Mouse (Mus musculus): ENCODE measurements around the gene Cep57l1.

Cep57l1 gene

DNA sequence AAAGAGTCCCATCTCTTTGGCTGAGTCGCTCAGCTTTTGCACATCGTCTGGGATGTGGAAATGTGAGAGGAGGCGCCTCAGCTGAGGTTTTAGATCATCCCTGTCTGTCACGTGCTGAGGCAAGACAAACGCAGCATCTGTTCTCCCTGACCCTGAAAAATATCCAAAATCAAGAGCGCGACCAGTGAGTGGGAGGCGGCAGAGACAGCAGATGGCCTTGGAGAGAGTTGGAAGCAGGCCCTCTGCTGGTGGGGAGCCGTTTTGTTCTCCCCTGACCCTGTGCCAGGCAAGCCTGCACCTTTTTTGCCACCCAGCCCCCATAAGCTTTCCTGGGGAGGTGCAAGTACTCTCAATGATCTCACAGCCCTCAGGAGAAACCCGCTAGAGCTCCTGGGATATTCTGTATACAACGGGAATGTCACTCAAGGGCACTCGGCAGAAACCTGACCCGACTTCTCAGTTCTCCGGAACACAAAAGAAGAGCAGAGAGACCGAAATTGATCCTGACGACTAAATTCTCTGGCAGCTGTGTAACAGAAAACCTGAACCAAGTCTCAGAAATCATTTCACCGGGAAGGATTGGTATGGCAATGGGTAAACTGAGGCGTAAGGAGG, 130.8 kb downstream of the Cep57l1 start:
- DNase-seq (ENCODE audit: low read depth in 1 of 2, low spot score in 2 of 2): no peak

DNA sequence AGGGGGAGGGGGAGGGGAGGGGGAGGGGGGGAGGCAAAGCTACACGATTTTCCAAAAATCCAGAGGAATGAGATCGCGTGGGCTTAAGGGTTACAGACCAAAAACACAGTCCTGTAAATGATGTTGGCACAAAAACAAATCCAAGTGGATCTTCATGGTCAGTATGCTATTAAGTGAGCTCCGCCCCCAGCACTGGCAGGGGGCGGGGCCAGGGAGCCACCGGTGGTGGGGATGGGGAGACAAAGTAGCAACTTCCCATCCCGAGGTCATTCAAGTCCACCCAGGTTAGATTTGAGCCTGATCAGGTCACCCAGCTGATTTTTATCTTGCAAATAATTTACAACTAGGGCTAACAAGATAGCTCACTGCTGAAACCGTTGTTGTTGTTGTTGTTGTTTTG, 132.3 kb downstream of the Cep57l1 start:
- no peak for DNase-seq (ENCODE audit: low read depth in 1 of 2, low spot score in 2 of 2)

DNA sequence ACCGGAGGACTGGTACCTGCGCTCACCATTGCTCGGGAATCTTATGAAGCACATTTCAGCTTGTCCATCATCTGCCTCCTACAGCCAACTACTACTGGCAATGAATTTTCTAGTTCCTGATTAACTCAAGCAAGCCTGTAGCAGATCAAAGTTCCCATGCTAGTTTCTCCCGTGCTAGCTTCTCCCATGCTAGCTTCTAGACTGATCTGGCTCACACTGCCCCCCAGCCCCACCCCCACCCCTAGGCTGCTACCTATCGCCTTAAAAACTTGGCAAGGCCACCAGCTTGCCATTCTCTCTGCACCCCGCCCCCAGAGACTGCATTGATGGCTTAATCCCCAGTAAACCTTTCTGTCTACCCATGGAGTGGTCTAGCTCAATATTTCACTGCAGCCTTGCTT, 133.0 kb downstream of the Cep57l1 start:
- no peak for DNase-seq (ENCODE audit: low read depth in 1 of 2, low spot score in 2 of 2)

DNA sequence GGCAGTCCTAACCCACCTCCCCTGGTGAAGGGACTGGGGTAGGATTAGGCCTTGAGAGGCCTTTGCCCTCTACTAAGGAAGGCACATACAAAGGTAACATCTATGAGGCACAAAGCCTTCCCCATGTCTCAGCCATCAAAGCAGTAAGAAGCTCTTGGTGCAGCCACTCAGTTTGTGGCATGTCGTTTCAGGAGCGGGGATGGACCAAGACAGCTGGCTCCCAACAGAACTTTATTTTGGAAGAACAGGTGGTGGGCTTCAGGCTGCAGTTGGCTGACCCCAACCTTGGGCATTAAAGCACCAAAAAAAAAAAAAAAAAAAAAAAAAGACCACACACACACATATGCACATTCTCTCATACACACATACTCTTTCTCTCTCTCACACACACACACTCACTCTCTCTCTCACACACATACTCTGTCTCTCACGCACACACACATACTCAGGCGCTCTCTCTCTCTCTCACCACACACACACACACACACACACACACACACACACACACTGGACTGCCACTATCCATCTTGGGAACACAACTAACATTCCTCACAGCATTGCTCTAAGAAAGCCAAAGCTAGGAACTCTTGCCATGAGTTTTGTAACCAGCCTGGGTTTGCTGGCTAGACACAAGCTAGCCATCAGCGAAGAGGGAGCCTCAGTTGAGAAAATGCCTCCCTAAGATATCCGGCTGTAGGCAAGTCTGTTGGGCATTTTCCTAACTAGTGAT, 133.7 kb downstream of the Cep57l1 start:
- DNase-seq (ENCODE audit: low read depth in 1 of 2, low spot score in 2 of 2): no peak

DNA sequence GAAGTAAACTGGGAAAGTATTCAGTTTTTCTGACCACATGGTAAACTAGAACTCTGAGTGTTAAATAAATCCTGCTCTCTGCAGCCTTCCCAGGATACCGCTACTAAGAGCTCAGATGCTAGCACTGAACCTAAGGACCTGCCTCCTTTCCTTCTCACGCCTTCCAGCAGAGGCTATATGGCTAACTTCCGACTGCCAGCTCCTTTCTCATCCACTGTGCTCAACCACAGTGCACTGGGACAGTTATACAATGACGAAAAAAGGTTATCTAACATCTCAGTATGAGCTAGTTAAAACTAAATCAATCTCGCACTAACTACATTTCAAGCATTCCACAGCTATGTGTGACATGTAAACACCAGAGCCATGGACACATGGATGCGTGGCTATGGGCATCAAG, 134.4 kb downstream of the Cep57l1 start:
- no peak for DNase-seq (ENCODE audit: low read depth in 1 of 2, low spot score in 2 of 2)

DNA sequence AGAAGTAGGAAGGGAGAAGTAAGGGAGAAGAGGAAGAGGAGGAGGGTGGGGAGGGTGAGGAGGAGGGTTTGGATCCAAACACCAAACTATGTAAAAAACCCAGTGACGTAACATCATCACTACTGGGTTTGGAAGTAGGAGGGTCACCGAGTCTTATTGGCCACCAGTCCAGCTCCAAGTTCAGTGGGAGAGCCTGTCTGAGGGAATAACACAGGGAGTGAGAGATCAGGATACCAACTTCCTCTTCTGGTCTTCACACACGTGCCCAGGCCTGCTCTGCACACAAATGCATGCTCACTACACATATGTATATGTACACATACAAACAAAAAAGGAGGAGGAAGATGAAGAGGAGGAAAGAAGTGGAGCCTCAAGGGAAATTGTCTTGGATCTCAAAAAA, 135.3 kb downstream of the Cep57l1 start:
- no peak for DNase-seq (ENCODE audit: low read depth in 1 of 2, low spot score in 2 of 2)

DNA sequence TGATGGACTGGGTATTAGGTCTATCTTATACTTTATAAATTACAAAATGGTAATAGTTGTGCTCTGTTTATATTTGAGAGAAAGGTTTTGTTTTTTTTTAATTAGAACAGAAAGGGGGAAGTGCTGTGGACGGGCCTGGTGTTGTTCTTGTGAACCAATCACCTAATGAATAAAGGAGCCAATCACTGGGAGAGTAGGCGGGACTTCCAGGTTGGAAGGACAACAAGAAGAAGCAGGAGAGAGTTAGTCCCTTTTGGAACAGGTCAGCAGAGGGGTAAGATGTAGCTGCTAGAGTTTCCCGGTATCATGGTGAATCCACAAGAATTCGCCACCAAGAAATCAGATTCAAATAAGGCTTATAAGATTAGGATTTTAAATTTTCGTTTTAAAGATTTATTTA, 139.5 kb downstream of the Cep57l1 start:
- no peak for DNase-seq (ENCODE audit: low read depth in 1 of 2, low spot score in 2 of 2)
